Mouse (Mus musculus): ENCODE data around the gene Clec4a1.

Clec4a1 gene

GRCm38 (mm10) chr6:122921451-122921850 is at the start of gene Clec4a1:
Gene Clec4a1 (plus strand): TSS chr6:122921848.
- no peak for DNase-seq (ENCODE audit: low spot score)

GRCm38 (mm10) chr6:122872800-122873199 is 48.8 kb upstream of the Clec4a1 start:
- no peak for DNase-seq (ENCODE audit: low spot score)

GRCm38 (mm10) chr6:122873871-122874719 is 47.6 kb upstream of the Clec4a1 start, which contains the start of gene Necap1:
Gene Necap1 (plus strand): TSS chr6:122874474.
- DNase-seq (ENCODE audit: low spot score): peak; percentile 98

DNA sequence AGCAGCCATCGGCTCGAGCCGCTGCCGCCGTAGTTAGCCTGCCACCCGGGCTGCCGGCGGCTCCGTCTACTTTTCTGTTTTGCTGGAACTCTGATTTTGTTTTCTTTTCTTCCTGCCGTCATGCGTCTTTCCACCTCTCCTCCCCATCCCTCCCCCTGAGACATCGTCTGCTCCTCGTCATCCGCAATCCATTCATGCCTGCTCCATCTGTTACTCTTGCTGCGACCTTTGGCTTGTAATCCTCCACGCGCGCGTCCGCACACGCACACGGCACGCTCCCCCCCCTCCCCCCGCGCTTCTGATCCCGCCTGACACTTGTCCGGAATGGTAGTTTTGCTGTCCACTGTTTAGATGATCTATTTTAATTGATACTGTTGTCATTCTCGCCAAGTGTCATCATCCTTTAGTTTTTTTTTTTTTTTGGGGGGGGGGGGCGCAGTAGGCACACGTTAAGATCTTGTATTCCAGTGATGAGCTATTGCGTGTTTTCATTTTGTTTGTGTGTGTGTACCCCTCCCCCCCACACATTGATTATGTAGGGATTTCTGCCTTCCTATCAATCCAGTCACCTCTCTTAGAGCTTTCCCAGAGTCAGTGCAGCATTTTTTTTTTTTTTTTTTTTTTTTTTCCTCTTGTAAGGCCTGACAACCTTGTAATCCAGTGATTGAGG is 46.8 kb upstream of the Clec4a1 start:
- peak; percentile 52 for DNase-seq (ENCODE audit: low spot score)

GRCm38 (mm10) chr6:122879141-122879735 is 42.4 kb upstream of the Clec4a1 start:
- no peak for DNase-seq (ENCODE audit: low spot score)

GRCm38 (mm10) chr6:122879781-122880505 is 41.7 kb upstream of the Clec4a1 start:
- no peak for DNase-seq (ENCODE audit: low spot score)

DNA sequence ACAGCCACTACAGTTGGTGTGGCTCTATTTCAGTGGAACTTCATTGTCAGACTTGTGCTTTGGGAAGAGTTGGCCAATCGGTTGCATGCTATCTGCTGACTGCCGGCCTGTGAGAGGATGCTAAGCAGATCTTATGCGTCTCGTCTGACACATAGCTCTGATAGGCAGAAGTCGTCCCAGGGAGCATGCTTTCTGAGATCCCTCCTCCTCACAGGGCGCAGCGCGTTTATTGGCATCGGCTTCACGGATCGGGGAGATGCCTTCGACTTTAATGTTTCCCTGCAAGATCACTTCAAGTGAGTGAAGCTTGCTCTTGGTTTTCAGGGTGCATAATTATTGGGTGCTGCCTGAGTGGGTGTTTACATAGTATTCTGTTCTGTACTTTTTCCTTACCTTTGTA is 40.4 kb upstream of the Clec4a1 start:
- DNase-seq (ENCODE audit: low spot score): no peak

- no peak for DNase-seq (ENCODE audit: low spot score)
Measured at GRCm38 (mm10) chr6:122883603-122884002, 38.0 kb upstream of the Clec4a1 start.

DNA sequence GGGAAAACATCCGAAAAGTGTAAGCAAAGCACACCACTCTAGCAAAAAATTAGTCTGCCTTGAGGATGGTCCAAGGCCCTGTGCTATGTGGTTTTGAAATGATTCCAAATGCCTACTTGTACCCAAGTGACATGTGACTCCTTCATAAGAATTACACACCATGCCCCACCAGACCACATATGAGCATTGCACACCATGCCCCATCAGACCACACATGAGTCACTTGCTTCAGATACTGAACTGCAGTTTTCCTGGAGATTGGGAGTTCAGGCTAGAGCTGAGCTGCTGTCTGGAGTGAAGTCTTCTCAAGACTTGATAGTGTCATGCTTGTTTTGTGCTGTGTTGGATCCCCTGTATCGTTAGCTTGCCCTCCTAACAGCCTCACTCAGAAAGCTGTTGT is 32.0 kb upstream of the Clec4a1 start:
- no peak for DNase-seq (ENCODE audit: low spot score)

GRCm38 (mm10) chr6:122892442-122893049 is 29.1 kb upstream of the Clec4a1 start:
- peak; percentile 80 for DNase-seq (ENCODE audit: low spot score)

DNA sequence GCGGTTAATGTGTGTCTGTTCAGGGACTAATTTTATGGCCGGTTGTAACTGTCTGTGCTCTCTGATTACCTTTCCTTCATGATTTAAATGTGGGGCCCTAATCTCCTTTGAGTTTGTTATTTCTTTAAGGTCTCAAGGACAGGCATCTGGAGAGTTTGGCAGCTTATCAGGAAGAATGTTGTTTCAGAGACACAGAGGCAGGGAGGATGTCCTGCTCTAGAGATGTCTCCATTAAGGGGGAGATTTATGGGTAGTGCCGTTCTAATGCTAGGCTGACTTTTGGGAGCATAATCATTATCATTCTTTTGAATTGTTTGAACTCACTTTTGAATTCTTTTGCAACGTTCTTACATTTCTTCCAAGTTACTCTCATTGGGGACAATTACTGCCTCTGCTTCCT is 1.7 kb upstream of the Clec4a1 start:
- DNase-seq (ENCODE audit: low spot score): no peak

- no peak for DNase-seq (ENCODE audit: low spot score)
Measured at GRCm38 (mm10) chr6:122934845-122935244, 13.2 kb downstream of the Clec4a1 start.

DNA sequence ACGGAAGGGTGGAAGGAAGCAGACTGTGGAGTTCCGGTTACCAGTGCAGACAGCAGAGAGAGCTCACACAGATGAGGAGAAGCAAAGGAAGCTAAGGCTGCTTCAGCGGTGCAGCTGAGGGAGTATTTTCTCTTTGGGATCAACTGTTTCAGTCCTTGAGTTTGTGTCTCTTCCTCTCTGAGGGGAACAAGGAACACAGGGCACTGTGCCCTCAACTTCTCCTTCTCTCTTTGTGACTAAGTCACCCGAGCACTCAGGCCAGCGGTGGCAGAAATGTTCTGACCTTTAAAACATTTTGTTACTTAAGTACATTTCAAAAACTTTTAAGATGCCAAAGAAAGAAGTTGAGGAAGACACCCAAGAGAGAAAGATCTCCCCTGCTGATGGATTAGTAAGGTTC is 18.0 kb downstream of the Clec4a1 start:
- DNase-seq (ENCODE audit: low spot score): no peak

- DNase-seq (ENCODE audit: low spot score): no peak
Measured at GRCm38 (mm10) chr6:122946760-122947159, 25.1 kb downstream of the Clec4a1 start.

GRCm38 (mm10) chr6:122952401-122952800 is 30.8 kb downstream of the Clec4a1 start, which contains the start of gene Clec4a3:
Gene Clec4a3 (plus strand): TSS chr6:122952515.
- DNase-seq (ENCODE audit: low spot score): no peak

DNA sequence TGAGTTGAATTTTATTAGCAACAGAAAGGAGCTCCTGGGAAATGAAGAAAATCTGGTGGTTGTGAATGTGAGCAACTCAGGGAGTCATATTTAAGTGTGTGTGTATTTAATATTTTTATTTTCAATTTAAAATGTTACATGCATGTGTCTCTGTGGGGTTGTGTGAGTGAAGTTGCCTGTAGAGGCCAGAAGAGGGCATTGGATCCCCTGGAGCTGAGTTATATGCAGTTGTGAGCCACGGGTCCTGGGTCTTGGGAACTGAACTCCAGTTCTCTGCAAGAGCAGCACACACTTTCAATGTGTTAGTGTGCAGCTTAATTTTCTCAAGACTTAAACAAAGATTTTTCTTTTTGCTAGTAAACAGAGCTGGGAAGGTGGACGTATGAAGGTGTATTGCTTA is 42.9 kb downstream of the Clec4a1 start:
- no peak for DNase-seq (ENCODE audit: low spot score)

DNA sequence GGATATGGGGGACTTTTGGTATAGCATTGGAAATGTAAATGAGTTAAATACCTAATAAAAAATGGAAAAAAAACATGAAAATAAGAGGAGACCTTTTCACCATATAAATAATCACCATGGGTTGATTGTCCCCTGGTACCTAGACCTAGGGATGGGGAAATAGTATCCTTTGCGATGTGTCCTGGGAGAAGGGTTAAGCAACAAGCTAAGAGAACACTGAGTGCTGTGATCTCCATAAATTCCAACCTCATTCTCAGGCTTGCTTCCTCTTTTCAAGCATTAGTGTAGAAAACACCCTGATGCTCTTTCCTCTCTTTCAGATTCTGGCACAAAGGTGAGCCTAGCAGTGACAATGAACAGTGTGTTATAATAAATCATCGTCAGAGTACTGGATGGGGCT is 47.4 kb downstream of the Clec4a1 start:
- DNase-seq (ENCODE audit: low spot score): no peak
